13 mouse cellular contexts compared by ENCODE assay signal in genomic region chr12:26734558-26734897, GRCm38 (mm10).
DNase-seq lines count a peak whose midpoint lies in the region; ATAC-seq and TF ChIP-seq lines count a peak whose summit lies in the region.
"Had no signal": no experiment of that assay in that cellular context is flagged by ENCODE, and none has a peak within 500 bp of the region (broad histone marks: within the 10 kb centered on the region; RNA-seq: fewer than 3 reads in every experiment).

No protein-coding gene starts in this region.

- H3K4me2 ChIP-seq in midbrain, postnatal 0 days (ENCODE audit: low read depth, low read length, poor library complexity, severe bottlenecking) = no peak overlapping the region
- no peak overlapping the region for H3K4me2 ChIP-seq in forebrain, embryonic 11.5 days (ENCODE audit: low read depth, low read length, severe bottlenecking)
- no peak overlapping the region for H3K4me2 ChIP-seq in hindbrain, embryonic 16.5 days (ENCODE audit: low read length)
- H3K4me2 ChIP-seq: embryonic facial prominence, embryonic 15.5 days had no signal

- no peak overlapping the region for H3K4me3 ChIP-seq in midbrain, embryonic 10.5 days
- no peak overlapping the region for H3K4me3 ChIP-seq in midbrain, postnatal 0 days (ENCODE audit: low read depth, low read length)
- H3K4me3 ChIP-seq in forebrain, embryonic 11.5 days (ENCODE audit: low read depth, low read length) = no peak overlapping the region
- H3K4me3 ChIP-seq in hindbrain, embryonic 16.5 days (ENCODE audit: low read length) = no peak overlapping the region
- H3K4me3 ChIP-seq: embryonic facial prominence, embryonic 15.5 days had no signal

- no peaks in the 10 kb centered on the region for H3K9me3 ChIP-seq in midbrain, embryonic 10.5 days (replicated peaks)
- H3K9me3 ChIP-seq in midbrain, postnatal 0 days (ENCODE audit: low read length) = no peaks in the 10 kb centered on the region
- no peaks in the 10 kb centered on the region for H3K9me3 ChIP-seq in forebrain, embryonic 11.5 days (ENCODE audit: control insufficient read depth, low read length)
- H3K9me3 ChIP-seq in hindbrain, embryonic 16.5 days (ENCODE audit: control insufficient read depth, low read length) = no peaks in the 10 kb centered on the region
- H3K9me3 ChIP-seq: embryonic facial prominence, embryonic 15.5 days had no signal

- no peak for ATAC-seq in midbrain, postnatal 0 days (ENCODE audit: low FRiP score)
- ATAC-seq in forebrain, embryonic 11.5 days (replicated peaks; ENCODE audit: low FRiP score) = peak; percentile 39
- ATAC-seq in hindbrain, embryonic 16.5 days = peak; percentile 76
- ATAC-seq: Patski had no signal

- DNase-seq in midbrain, embryonic 10.5 days (ENCODE audit: low spot score) = no peak
- DNase-seq in midbrain, postnatal 0 days (ENCODE audit: low spot score) = no peak
- peak; percentile 50 for DNase-seq in forebrain, embryonic 11.5 days (ENCODE audit: low spot score)
- DNase-seq in retina, embryonic 14.5 days (ENCODE audit: low spot score) = peak; percentile 72
- no peak for DNase-seq in heart, postnatal 36 days
- no peak for DNase-seq in yolk sac, embryonic 10.5 days (ENCODE audit: low spot score)
- DNase-seq in adrenal gland, postnatal 10 days = no peak
- DNase-seq: adrenal gland, adult 8-10 months had no signal

- H3K27me3 ChIP-seq in midbrain, embryonic 10.5 days (ENCODE audit: low read depth, poor library complexity, severe bottlenecking) = no peaks in the 10 kb centered on the region
- H3K27me3 ChIP-seq in midbrain, postnatal 0 days (ENCODE audit: insufficient read depth, low read length) = no peaks in the 10 kb centered on the region
- H3K27me3 ChIP-seq in forebrain, embryonic 11.5 days (ENCODE audit: control insufficient read depth, insufficient read depth, low read length) = no peaks in the 10 kb centered on the region; the same call in 1 of the 2 replicates
- H3K27me3 ChIP-seq in hindbrain, embryonic 16.5 days (replicated peaks; ENCODE audit: control insufficient read depth, insufficient read depth, low read length) = no peaks in the 10 kb centered on the region
- H3K27me3 ChIP-seq: CH12.LX; embryonic facial prominence, embryonic 15.5 days; Patski had no signal

- H3K9ac ChIP-seq in midbrain, postnatal 0 days (replicated peaks; ENCODE audit: low read length, poor library complexity, severe bottlenecking) = no peak overlapping the region
- H3K9ac ChIP-seq in forebrain, embryonic 11.5 days (ENCODE audit: low read length) = no peak overlapping the region
- no peak overlapping the region for H3K9ac ChIP-seq in hindbrain, embryonic 16.5 days (ENCODE audit: low read depth, low read length)
- H3K9ac ChIP-seq: embryonic facial prominence, embryonic 15.5 days; liver, embryonic 14.5 days had no signal

- H3K36me3 ChIP-seq in midbrain, embryonic 10.5 days = no peaks in the 10 kb centered on the region
- no peaks in the 10 kb centered on the region for H3K36me3 ChIP-seq in midbrain, postnatal 0 days (ENCODE audit: insufficient read depth, low read length)
- no peaks in the 10 kb centered on the region for H3K36me3 ChIP-seq in forebrain, embryonic 11.5 days (ENCODE audit: control insufficient read depth, insufficient read depth, low read length)
- no peaks in the 10 kb centered on the region for H3K36me3 ChIP-seq in hindbrain, embryonic 16.5 days (ENCODE audit: control insufficient read depth, insufficient read depth, low read length)
- H3K36me3 ChIP-seq: embryonic facial prominence, embryonic 15.5 days had no signal

- TF ChIP-seq CTCF in midbrain, postnatal 0 days (IDR thresholded peaks at IDR 0.05) = no peak

- intact Hi-C loops in heart, postnatal 36 days (cut with DNase I) = no loop called here

- 63% methylated on average over 3 of the region's 3 CpGs for WGBS in midbrain, embryonic 10.5 days
- WGBS in midbrain, postnatal 0 days = 35% methylated on average over 3 of the region's 3 CpGs
- 37% methylated on average over 3 of the region's 3 CpGs for WGBS in forebrain, embryonic 11.5 days
- WGBS in hindbrain, embryonic 16.5 days = 21% methylated on average over 3 of the region's 3 CpGs

- peaks cover 17% of the 10 kb centered on the region for H3K4me1 ChIP-seq in midbrain, embryonic 10.5 days
- peaks cover 4% of the 10 kb centered on the region; the same call in 1 of the 2 replicates for H3K4me1 ChIP-seq in midbrain, postnatal 0 days (ENCODE audit: insufficient read depth, low read length)
- peaks cover 5% of the 10 kb centered on the region for H3K4me1 ChIP-seq in forebrain, embryonic 11.5 days (replicated peaks; ENCODE audit: control insufficient read depth, insufficient read depth, low read length)
- H3K4me1 ChIP-seq in hindbrain, embryonic 16.5 days (ENCODE audit: control insufficient read depth, insufficient read depth, low read depth, low read length) = peaks cover 7% of the 10 kb centered on the region; the same call in 1 of the 2 replicates
- H3K4me1 ChIP-seq: embryonic facial prominence, embryonic 15.5 days had no signal

- peak overlapping the region; percentile 46; the same call in 1 of the 2 replicates for H3K27ac ChIP-seq in midbrain, embryonic 10.5 days (replicated peaks)
- no peak overlapping the region for H3K27ac ChIP-seq in midbrain, postnatal 0 days (ENCODE audit: low read depth, low read length)
- H3K27ac ChIP-seq in forebrain, embryonic 11.5 days (ENCODE audit: low read depth, low read length) = no peak overlapping the region
- peak overlapping the region; percentile 44 for H3K27ac ChIP-seq in hindbrain, embryonic 16.5 days (ENCODE audit: low read depth, low read length)
- H3K27ac ChIP-seq: embryonic facial prominence, embryonic 15.5 days; liver, embryonic 14.5 days had no signal

Comparison
In these comparisons a context has a peak if more than half of its experiments do, and no peak if none do; other contexts are left out.
1. H3K27ac ChIP-seq: peak in midbrain, embryonic 10.5 days (single experiment) and hindbrain, embryonic 16.5 days (single experiment); none in midbrain, postnatal 0 days (single experiment) and forebrain, embryonic 11.5 days (single experiment).
2. DNase-seq: peak in forebrain, embryonic 11.5 days (single experiment) and retina, embryonic 14.5 days (single experiment); none in midbrain, embryonic 10.5 days (single experiment), midbrain, postnatal 0 days (single experiment), heart, postnatal 36 days (0 of 2), yolk sac, embryonic 10.5 days (single experiment) and adrenal gland, postnatal 10 days (single experiment).